Mouse (Mus musculus) CH12.LX (cell line): ENCODE results near the gene Pmp22. TPM values are rescaled to one million over a fixed set of nuclear protein-coding genes. Genes with fewer than 3 reads are reported as not detected.

ENCODE experiments used
- DNase-seq: peaks from one replicate; pipeline ENCODE4 v3.0.0-alpha.2; 2013; ENCODE audit errors: extremely low read depth
- H3K27ac ChIP-seq: 2 replicates; pipeline ENCODE4 v1.5.1; 2012; ENCODE audit warnings: low read depth, mild to moderate bottlenecking, control low read depth, moderate library complexity; ENCODE audit not compliant: insufficient read depth
- H3K27me3 ChIP-seq: replicated peaks from 2 replicates; pipeline ENCODE3; 2012; ENCODE audit warnings: inconsistent platforms
- H3K36me3 ChIP-seq, 2 experiments: replicated peaks in 1 of 2; 2 replicates each; pipeline versions ENCODE3 to v1.6.1; 2012; ENCODE audit warnings: inconsistent platforms in 1 of 2, low read length in 1 of 2, mild to moderate bottlenecking in 1 of 2, mixed read lengths in 1 of 2, moderate library complexity in 1 of 2; ENCODE audit not compliant: control insufficient read depth in 1 of 2, insufficient read depth in 1 of 2
- H3K4me1 ChIP-seq, 2 experiments: 2 replicates each; pipeline ENCODE4 v1.6.1; 2012; ENCODE audit warnings: inconsistent platforms in 1 of 2, moderate library complexity in 1 of 2; ENCODE audit not compliant: insufficient read depth in 2 of 2, control insufficient read depth in 1 of 2
- H3K4me2 ChIP-seq: 2 replicates; pipeline ENCODE4 v1.6.1; 2012; ENCODE audit warnings: low read depth, mild to moderate bottlenecking, control low read depth; ENCODE audit not compliant: poor library complexity, insufficient read depth, severe bottlenecking
- H3K4me3 ChIP-seq, 3 experiments: fragments of 150-350 bp in 1 of 3; sonication (generic) in 1 of 3; replicated peaks in 1 of 3; 2 replicates each; pipeline versions ENCODE3 to v1.5.1; 2011 to 2012; ENCODE audit warnings: low read depth in 2 of 3, low read length in 2 of 3, mild to moderate bottlenecking in 2 of 3, moderate library complexity in 2 of 3, control low read depth in 1 of 3, improper control_type of control experiment in 1 of 3, inconsistent platforms in 1 of 3, mixed read lengths in 1 of 3; ENCODE audit not compliant: poor library complexity in 1 of 3
- H3K79me2 ChIP-seq: replicated peaks from 2 replicates; pipeline ENCODE4 v1.6.1; 2012; ENCODE audit warnings: mild to moderate bottlenecking, moderate library complexity; ENCODE audit not compliant: control insufficient read depth, poor library complexity, insufficient read depth, severe bottlenecking; ENCODE audit errors: extremely low read depth
- H3K9ac ChIP-seq: 2 replicates; pipeline ENCODE4 v1.6.1; 2012; ENCODE audit warnings: low read depth, mild to moderate bottlenecking, control low read depth, moderate library complexity; ENCODE audit not compliant: insufficient read depth
- H3K9me3 ChIP-seq: replicated peaks from 2 replicates; pipeline ENCODE3; 2012; ENCODE audit warnings: low read length, inconsistent platforms, mixed read lengths
- CHD1 ChIP-seq: IDR thresholded peaks from 2 replicates; pipeline ENCODE4 v1.6.1; 2012; ENCODE audit warnings: low read depth, low read length, improper control_type of control experiment, inconsistent platforms
- CHD2 ChIP-seq: IDR thresholded peaks from 2 replicates; pipeline ENCODE4 v1.6.1; 2011; ENCODE audit warnings: low read length, improper control_type of control experiment
- CTCF ChIP-seq, 2 experiments: IDR thresholded peaks in 1 of 2; conservative IDR thresholded peaks in 1 of 2; 2 replicates each; pipeline ENCODE4 v1.5.1; 2011 to 2012; ENCODE audit warnings: low read depth in 2 of 2, low read length in 2 of 2, improper control_type of control experiment in 1 of 2, inconsistent platforms in 1 of 2, mild to moderate bottlenecking in 1 of 2, moderate library complexity in 1 of 2
- ELF1 ChIP-seq: IDR thresholded peaks from 2 replicates; pipeline ENCODE4 v1.6.1; 2014; ENCODE audit warnings: low read depth, mild to moderate bottlenecking, inconsistent platforms, low read length, improper control_type of control experiment
- EP300 ChIP-seq: IDR thresholded peaks from 2 replicates; pipeline ENCODE4 v1.6.1; 2011; ENCODE audit warnings: low read length, improper control_type of control experiment
- HCFC1 ChIP-seq: IDR thresholded peaks from 2 replicates; pipeline ENCODE4 v1.6.1; 2012; ENCODE audit warnings: low read depth, mild to moderate bottlenecking, inconsistent platforms, low read length, improper control_type of control experiment
- IRF4 ChIP-seq: IDR thresholded peaks from 2 replicates; pipeline ENCODE4 v1.6.1; 2014; ENCODE audit warnings: low read depth, mild to moderate bottlenecking, inconsistent platforms, low read length, improper control_type of control experiment
- JUN ChIP-seq: IDR thresholded peaks from 2 replicates; pipeline ENCODE4 v1.6.1; 2011; ENCODE audit warnings: low read depth, mild to moderate bottlenecking, low read length, improper control_type of control experiment, moderate library complexity; ENCODE audit not compliant: insufficient read depth
- JUND ChIP-seq: conservative IDR thresholded peaks from 2 replicates; pipeline ENCODE4 v1.6.1; 2011; ENCODE audit warnings: low read depth, low read length, improper control_type of control experiment
- MAX ChIP-seq: IDR thresholded peaks from 2 replicates; pipeline ENCODE4 v1.6.1; 2011; ENCODE audit warnings: low read length, improper control_type of control experiment
- MXI1 ChIP-seq: IDR thresholded peaks from 2 replicates; pipeline ENCODE4 v1.6.1; 2011; ENCODE audit warnings: mild to moderate bottlenecking, low read depth, low read length, improper control_type of control experiment
- MYC ChIP-seq: IDR thresholded peaks from 2 replicates; pipeline ENCODE4 v1.6.1; 2011; ENCODE audit warnings: low read depth, mild to moderate bottlenecking, improper control_type of control experiment, low read length
- NELFE ChIP-seq: IDR thresholded peaks from 2 replicates; pipeline ENCODE4 v1.6.1; 2011; ENCODE audit warnings: low read depth, low read length, improper control_type of control experiment
- PAX5 ChIP-seq: IDR thresholded peaks from 2 replicates; pipeline ENCODE4 v1.6.1; 2012; ENCODE audit warnings: low read length, inconsistent platforms, mixed read lengths
- POLR2AphosphoS2 ChIP-seq: IDR thresholded peaks from 2 replicates; pipeline ENCODE4 v1.6.1; 2011; ENCODE audit warnings: low read depth, low read length, improper control_type of control experiment
- SIN3A ChIP-seq: IDR thresholded peaks from 2 replicates; pipeline ENCODE4 v1.6.1; 2012; ENCODE audit warnings: low read length, improper control_type of control experiment, inconsistent platforms
- SMC3 ChIP-seq: IDR thresholded peaks from 2 replicates; pipeline ENCODE4 v1.6.1; 2011; ENCODE audit warnings: low read depth, low read length, improper control_type of control experiment
- TBP ChIP-seq: conservative IDR thresholded peaks from 2 replicates; pipeline ENCODE4 v1.6.1; 2011; ENCODE audit warnings: low read depth, low read length, improper control_type of control experiment
- TCF12 ChIP-seq: IDR thresholded peaks from 2 replicates; pipeline ENCODE4 v1.6.1; 2014; ENCODE audit warnings: low read depth, mild to moderate bottlenecking, inconsistent platforms, low read length, improper control_type of control experiment
- ZKSCAN1 ChIP-seq: IDR thresholded peaks from 2 replicates; pipeline ENCODE4 v1.6.1; 2012; ENCODE audit warnings: low read depth, inconsistent platforms, low read length, improper control_type of control experiment, borderline replicate concordance
- ZMIZ1 ChIP-seq: IDR thresholded peaks from 2 replicates; pipeline ENCODE4 v1.6.1; 2012; ENCODE audit warnings: low read depth, mild to moderate bottlenecking, inconsistent platforms, low read length, improper control_type of control experiment
- ZNF384 ChIP-seq: IDR thresholded peaks from 2 replicates; pipeline ENCODE4 v1.6.1; 2012; ENCODE audit warnings: low read depth, low read length, improper control_type of control experiment, inconsistent platforms
- dilution Hi-C: fragments of 300-500 bp; cut with MboI; formaldehyde crosslinking; loops from 2 replicates; pipeline ENCODE4 v1.14.3; 2020; ENCODE audit warnings: low sequenced_read_pairs; ENCODE audit not compliant: extremely low pct_unique_long_range_greater_than_20kb, extremely low pct_ligation_motif_present
- in situ Hi-C: fragments of 300-500 bp; cut with MboI; formaldehyde crosslinking; loops from 3 replicates; pipeline ENCODE4 v1.14.3; 2019; ENCODE audit warnings: low sequenced_read_pairs, low pct_ligation_motif_present, low pct_unique_long_range_greater_than_20kb, mixed read lengths
- polyA plus RNA-seq: library from polyadenylated mRNA; unstranded; fragments of >175 nt; gene quantifications from 2 replicates; pipeline ENCODE4 v1.2.1, GENCODE M21; 2012; ENCODE audit warnings: low read depth; ENCODE audit not compliant: insufficient read length
- total RNA-seq, 2 experiments: library from RNA; depleted of rRNA; stranded (reverse); fragments of 300-350 nt in 1 of 2; fragments of >200 nt in 1 of 2; gene quantifications; 2 replicates each; pipeline ENCODE4 v1.2.3; 2012 to 2014

Pmp22 gene
- total and polyA plus RNA-seq, 3 experiments, result not detected

- Histone ChIP-seq H3K27ac (no peak overlapping the region), H3K36me3 (no peaks in the 10 kb centered on the region), H3K4me3 (no peak overlapping the region), H3K79me2 (no peaks in the 10 kb centered on the region), H3K9ac (no peak overlapping the region), H3K4me2 (no peak overlapping the region), H3K27me3 (peaks cover 2% of the 10 kb centered on the region), H3K4me1 (peaks cover 0 to 16% of the 10 kb centered on the region in 2 experiments; a peak in 2 of 4 replicates), H3K9me3 (no peaks in the 10 kb centered on the region)
- TF ChIP-seq JUN (no peak), EP300 (no peak), TBP (no peak), CHD2 (no peak), SIN3A (no peak), ELF1 (no peak), IRF4 (no peak), TCF12 (no peak), SMC3 (no peak), CHD1 (no peak), PAX5 (no peak), MXI1 (no peak), POLR2AphosphoS2 (no peak), NELFE (no peak), ZMIZ1 (no peak)
- no peak for DNase-seq
- in situ Hi-C loops, result no loop called here
- dilution Hi-C loops, result no loop called here
Observed at GRCm38 (mm10) chr11:63138739-63139138, 10.0 kb downstream of the Pmp22 start.

GRCm38 (mm10) chr11:63142311-63142710 lies 13.5 kb downstream of the Pmp22 start:
- dilution Hi-C loops, result no loop called here
- H3K4me3 ChIP-seq, result no peak overlapping the region
- no peaks in the 10 kb centered on the region for H3K27me3 ChIP-seq
- no peak overlapping the region for H3K9ac ChIP-seq
- H3K27ac ChIP-seq, result no peak overlapping the region
- no peaks in the 10 kb centered on the region for H3K36me3 ChIP-seq
- no peak overlapping the region for H3K4me2 ChIP-seq
- no peak for DNase-seq
- no peaks in the 10 kb centered on the region for H3K79me2 ChIP-seq
- H3K9me3 ChIP-seq, result no peaks in the 10 kb centered on the region
- in situ Hi-C loops, result no loop called here
- H3K4me1 ChIP-seq, result peaks cover 0 to under 1% of the 10 kb centered on the region in 2 experiments; a peak in 1 of 4 replicates
- TF ChIP-seq IRF4 (no peak), JUND (no peak), MAX (no peak), ELF1 (no peak), ZKSCAN1 (no peak), CHD2 (no peak), NELFE (no peak), MYC (no peak), CTCF (conservative IDR thresholded peaks at IDR 0.05 in 1 of 2, IDR thresholded peaks at IDR 0.05 in 1 of 2; ENCODE audit: low read depth in 2 of 2, low read length in 2 of 2) (no peak), SIN3A (no peak), ZNF384 (no peak), HCFC1 (no peak), TBP (no peak)
